In genomic region chr1:66701576-66701940, GRCm38 (mm10) we compare ENCODE assay signal across 9 mouse cellular contexts. TPM values are rescaled to one million over a fixed set of nuclear protein-coding genes. Genes with fewer than 3 reads are reported as not detected.
DNase-seq lines count a peak whose midpoint lies in the region; ATAC-seq and TF ChIP-seq lines count a peak whose summit lies in the region.
"Had no signal": no experiment of that assay in that cellular context is flagged by ENCODE, and none has a peak within 500 bp of the region (broad histone marks: within the 10 kb centered on the region; RNA-seq: fewer than 3 reads in every experiment).

No protein-coding gene starts in this region.

- TF ChIP-seq CTCF in lung, adult 2 months (IDR thresholded peaks at IDR 0.05; ENCODE audit: insufficient read depth, low read length), result no peak
- no peak for TF ChIP-seq CTCF in liver, embryonic 14.5 days (IDR thresholded peaks at IDR 0.05; ENCODE audit: low read depth)

- peaks cover 5% of the 10 kb centered on the region for H3K4me1 ChIP-seq in lung, adult 2 months (ENCODE audit: control insufficient read depth, insufficient read depth, low read length)
- peaks cover 4% of the 10 kb centered on the region; the same call in 1 of the 2 replicates for H3K4me1 ChIP-seq in forebrain, embryonic 11.5 days (replicated peaks; ENCODE audit: control insufficient read depth, insufficient read depth, low read length)
- H3K4me1 ChIP-seq in liver, embryonic 14.5 days (replicated peaks; ENCODE audit: control insufficient read depth in 2 of 2, insufficient read depth in 2 of 2, low read length in 1 of 2), result peaks cover 14 to 17% of the 10 kb centered on the region in 2 experiments
- H3K4me1 ChIP-seq in stomach, embryonic 14.5 days (ENCODE audit: control insufficient read depth, insufficient read depth, low read length), result 0 out of 2 replicates have a peak, but pooled peaks cover 6% of the 10 kb centered on the region

- TF ChIP-seq POLR2A in lung, adult 2 months (IDR thresholded peaks at IDR 0.05; ENCODE audit: borderline replicate concordance, extremely low read depth, low read depth, low read length), result no peak

- H3K4me3 ChIP-seq in lung, adult 2 months (replicated peaks; ENCODE audit: extremely low read depth, low read depth, low read length), result peak overlapping the region; percentile 96
- peak overlapping the region; percentile 80 for H3K4me3 ChIP-seq in forebrain, embryonic 11.5 days (ENCODE audit: low read depth, low read length)
- H3K4me3 ChIP-seq in liver, embryonic 14.5 days (ENCODE audit: insufficient read depth in 1 of 2, low read depth in 2 of 2, low read length in 2 of 2), result peak overlapping the region; percentile 74 to 98
- peak overlapping the region; percentile 83 for H3K4me3 ChIP-seq in stomach, embryonic 14.5 days (ENCODE audit: low read depth, low read length)

- WGBS in lung, adult 2 months, result 16% methylated on average over 2 of the region's 2 CpGs
- WGBS in forebrain, embryonic 11.5 days, result 39% methylated on average over 2 of the region's 2 CpGs
- WGBS in liver, embryonic 14.5 days (ENCODE audit: insufficient replicate concordance), result 21% methylated on average over 2 of the region's 2 CpGs
- WGBS in stomach, embryonic 14.5 days, result 28% methylated on average over 2 of the region's 2 CpGs

- TF ChIP-seq EP300 in liver, embryonic 14.5 days (IDR thresholded peaks at IDR 0.05; ENCODE audit: low read depth), result no peak

- peak overlapping the region; percentile 52 for H3K4me2 ChIP-seq in forebrain, embryonic 11.5 days (ENCODE audit: low read depth, low read length, severe bottlenecking)
- H3K4me2 ChIP-seq in liver, embryonic 14.5 days (ENCODE audit: low read depth), result peak overlapping the region; percentile 88
- H3K4me2 ChIP-seq in stomach, embryonic 14.5 days (replicated peaks; ENCODE audit: low read depth, low read length), result peak overlapping the region; percentile 53

- no peak overlapping the region for H3K27ac ChIP-seq in forebrain, embryonic 11.5 days (ENCODE audit: low read depth, low read length)
- peak overlapping the region; percentile 47; the same call in 1 of the 2 replicates for H3K27ac ChIP-seq in liver, embryonic 14.5 days
- H3K27ac ChIP-seq in stomach, embryonic 14.5 days (ENCODE audit: low read length), result no peak overlapping the region

- H3K36me3 ChIP-seq in forebrain, embryonic 11.5 days (ENCODE audit: control insufficient read depth, insufficient read depth, low read length), result no peaks in the 10 kb centered on the region
- H3K36me3 ChIP-seq in liver, embryonic 14.5 days (replicated peaks; ENCODE audit: control insufficient read depth, insufficient read depth, low read depth), result peaks cover 3% of the 10 kb centered on the region; the same call in 1 of the 2 replicates
- H3K36me3 ChIP-seq in stomach, embryonic 14.5 days (ENCODE audit: control insufficient read depth, insufficient read depth, low read length), result no peaks in the 10 kb centered on the region

- no peaks in the 10 kb centered on the region for H3K27me3 ChIP-seq in forebrain, embryonic 11.5 days (ENCODE audit: control insufficient read depth, insufficient read depth, low read length)
- H3K27me3 ChIP-seq in liver, embryonic 14.5 days (ENCODE audit: control insufficient read depth, insufficient read depth, low read length), result no peaks in the 10 kb centered on the region
- H3K27me3 ChIP-seq in stomach, embryonic 14.5 days (ENCODE audit: control insufficient read depth, insufficient read depth, low read length), result no peaks in the 10 kb centered on the region

- ATAC-seq in forebrain, embryonic 11.5 days (replicated peaks; ENCODE audit: low FRiP score), result no peak
- no peak for ATAC-seq in liver, embryonic 14.5 days (ENCODE audit: insufficient read depth)
- ATAC-seq in stomach, embryonic 14.5 days (ENCODE audit: insufficient number of reproducible peaks, insufficient read depth, low FRiP score, low read depth), result no peak
- no peak for ATAC-seq in activated CD4-positive, CD25-positive, alpha-beta regulatory T cell, adult 4 months

- peak overlapping the region; percentile 88 for H3K9ac ChIP-seq in forebrain, embryonic 11.5 days (ENCODE audit: low read length)
- peak overlapping the region; percentile 88 for H3K9ac ChIP-seq in liver, embryonic 14.5 days (replicated peaks)
- H3K9ac ChIP-seq in stomach, embryonic 14.5 days (replicated peaks; ENCODE audit: low read depth, low read length), result peak overlapping the region; percentile 65

- no peak for DNase-seq in lung, adult 2 months
- DNase-seq in lung, postnatal 4 days, result no peak
- DNase-seq in forebrain, embryonic 11.5 days (ENCODE audit: low spot score), result no peak
- no peak for DNase-seq in liver, embryonic 14.5 days (ENCODE audit: low read depth in 3 of 3, low spot score in 3 of 3)
- DNase-seq in adrenal gland, postnatal 4 days (ENCODE audit: low spot score in 2 of 2), result no peak
- no peak for DNase-seq in testis, postnatal 14 days (ENCODE audit: low spot score)
- DNase-seq: right cerebral cortex, postnatal 25 days had no signal

- H3K9me3 ChIP-seq in forebrain, embryonic 11.5 days (ENCODE audit: control insufficient read depth, low read length), result no peaks in the 10 kb centered on the region
- H3K9me3 ChIP-seq in liver, embryonic 14.5 days (ENCODE audit: control insufficient read depth, low read length), result no peaks in the 10 kb centered on the region
- no peaks in the 10 kb centered on the region for H3K9me3 ChIP-seq in stomach, embryonic 14.5 days (ENCODE audit: control insufficient read depth, low read depth, low read length)

RNA-seq across cellular contexts. Expression of gene Rpe, which starts 0.9 kb away (rescaled TPM):
- polyA plus RNA-seq in lung, adult 2 months (2012; rRNA removed), result 14.0 and 17.0 TPM in 2 replicates
- 56.7 and 66.6 TPM in 2 replicates for polyA plus RNA-seq in forebrain, embryonic 11.5 days (2014; fragmentation: Nextera tagmentation; extraction: Ambion mirVana)
- 7.4 and 11.5 TPM in 2 replicates for polyA plus RNA-seq in liver, embryonic 14.5 days (2012; rRNA removed)
- 27.4 and 31.2 TPM in 2 replicates for polyA plus RNA-seq in liver, embryonic 14.5 days (2014; fragmentation: Nextera tagmentation; extraction: Ambion mirVana)
- 52.7 and 53.1 TPM in 2 replicates for polyA plus RNA-seq in stomach, embryonic 14.5 days (2014; fragmentation: Nextera tagmentation; extraction: Ambion mirVana)
- 10 to 100 TPM; 46.8 to 53.7 TPM for total RNA-seq in adrenal gland, postnatal 4 days (2021)
- polyA plus RNA-seq in activated CD4-positive, CD25-positive, alpha-beta regulatory T cell, adult 4 months (2017; shearing (Covaris generic)), result 10 to 100 TPM; 59.7 to 63.3 TPM
